Mouse (Mus musculus) forebrain, embryonic 16.5 days (tissue): ENCODE measurements at regions not wholly inside any gene's neighbourhood (a gene's known extent, or its start where the extent isn't known, plus 50 kb on each side); places are given as distances from the start of the nearest gene placed in this dataset.

Experiments
- ATAC-seq: fragments of 200-750 bp; cut with Nextera tagmentation; 2 replicates; pipeline ENCODE4 v1.8.0; 2017; ENCODE audit warnings: mild to moderate bottlenecking, moderate library complexity
- H3K27ac ChIP-seq: fragments of 300-500 bp; sonication (generic); 2 replicates; pipeline ENCODE4 v1.5.1; 2014; ENCODE audit warnings: low read length, control low read depth
- H3K27me3 ChIP-seq: fragments of 300-500 bp; sonication (generic); replicated peaks from 2 replicates; pipeline ENCODE4 v1.6.1; 2014; ENCODE audit warnings: low read length; ENCODE audit not compliant: control insufficient read depth, insufficient read depth
- H3K36me3 ChIP-seq: fragments of 300-500 bp; sonication (generic); 2 replicates; pipeline ENCODE4 v1.6.1; 2014; ENCODE audit not compliant: control insufficient read depth, insufficient read depth
- H3K4me1 ChIP-seq: fragments of 300-500 bp; sonication (generic); replicated peaks from 2 replicates; pipeline ENCODE4 v1.6.1; 2014; ENCODE audit warnings: low read length; ENCODE audit not compliant: control insufficient read depth, insufficient read depth
- H3K4me2 ChIP-seq: fragments of 300-500 bp; sonication (generic); 2 replicates; pipeline ENCODE4 v1.6.1; 2014; ENCODE audit warnings: mild to moderate bottlenecking, low read length, control low read depth
- H3K4me3 ChIP-seq: fragments of 300-500 bp; sonication (generic); replicated peaks from 2 replicates; pipeline ENCODE4 v1.5.1; 2014; ENCODE audit warnings: mild to moderate bottlenecking, low read length, control low read depth
- H3K9ac ChIP-seq: fragments of 300-500 bp; sonication (generic); replicated peaks from 2 replicates; pipeline ENCODE4 v1.6.1; 2014; ENCODE audit warnings: low read depth, low read length, control low read depth
- H3K9me3 ChIP-seq: fragments of 300-500 bp; sonication (generic); 2 replicates; pipeline ENCODE4 v1.6.1; 2016; ENCODE audit warnings: low read length; ENCODE audit not compliant: control insufficient read depth
- WGBS: fragments of 180-500 bp; shearing (Covaris S2); extraction: QIAGEN DNeasy Blood & Tissue Kit; methylation state at CpG from one replicate; pipeline ENCODE4 v1.1.7; 2014; 5-methylcytosine and 5-hydroxymethylcytosine counted together

DNA sequence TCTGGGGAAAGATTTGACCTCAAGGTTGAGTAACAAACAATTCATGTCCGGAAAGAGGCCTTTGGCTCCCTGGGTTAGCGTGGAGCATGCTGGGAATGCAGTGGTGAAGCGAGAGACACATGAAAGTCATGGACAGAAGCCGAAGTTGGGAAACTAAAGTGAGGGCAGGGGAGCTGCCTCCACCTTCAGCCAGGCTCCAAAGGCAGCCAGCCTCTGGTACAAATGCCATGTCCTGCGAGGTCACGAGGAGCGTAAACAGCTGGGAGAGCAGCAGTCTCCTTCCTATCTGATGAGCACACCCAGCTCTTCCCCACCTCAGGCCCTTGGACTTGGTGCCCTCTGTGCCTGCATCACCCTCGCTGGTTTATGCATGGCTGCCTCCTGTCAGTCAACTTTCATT is 103.2 kb downstream of the Gm826 start:
- H3K27ac ChIP-seq, result no peak overlapping the region
- WGBS, result 76% methylated on average over 8 of the region's 8 CpGs

DNA sequence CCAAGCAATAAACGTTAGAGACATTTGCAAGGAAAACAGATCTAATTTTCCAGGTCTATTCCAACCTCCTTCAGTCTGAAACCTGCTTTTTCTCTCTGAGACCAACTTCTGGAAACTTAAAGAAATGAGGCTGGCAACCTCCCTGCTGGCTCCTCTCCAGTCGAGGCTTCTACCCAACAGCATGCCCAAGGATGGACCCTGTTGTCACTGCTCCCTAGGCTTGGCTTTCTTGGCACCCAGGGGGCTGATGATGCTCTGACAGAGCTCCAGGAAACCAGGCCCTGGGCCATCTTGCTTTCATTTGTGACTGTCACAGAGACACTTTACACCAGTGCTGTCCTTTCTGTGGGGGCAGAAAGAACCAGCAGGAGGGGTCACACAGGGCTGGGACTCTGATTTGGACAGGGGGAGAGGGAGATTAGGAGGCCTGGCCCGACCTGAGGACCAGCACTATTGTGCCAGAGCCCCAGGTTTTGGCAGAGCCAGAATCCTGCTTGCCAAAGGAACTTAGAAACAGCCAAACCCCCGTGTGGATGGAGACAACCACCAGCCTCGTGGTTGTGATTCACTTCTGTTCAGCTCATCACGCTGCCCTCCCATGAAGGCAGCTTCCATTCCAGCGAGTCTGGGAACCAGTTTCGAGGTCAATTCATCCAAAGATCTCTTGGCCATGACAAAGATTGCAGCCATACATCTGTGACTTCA is 105.5 kb downstream of the Gm826 start:
- Histone ChIP-seq H3K27me3 (no peaks in the 10 kb centered on the region), H3K9me3 (no peaks in the 10 kb centered on the region), H3K9ac (no peak overlapping the region), H3K4me1 (no peaks in the 10 kb centered on the region), H3K27ac (no peak overlapping the region), H3K36me3 (no peaks in the 10 kb centered on the region), H3K4me3 (no peak overlapping the region), H3K4me2 (no peak overlapping the region)
- no peak for ATAC-seq
- WGBS, result 64% methylated on average over 8 of the region's 8 CpGs

More for the DNA sequence above, 103.2 kb downstream of the Gm826 start:
- ATAC-seq, result no peak
- H3K4me2 ChIP-seq, result no peak overlapping the region
- no peaks in the 10 kb centered on the region for H3K36me3 ChIP-seq
- H3K4me1 ChIP-seq, result no peaks in the 10 kb centered on the region
- H3K9ac ChIP-seq, result no peak overlapping the region
- no peak overlapping the region for H3K4me3 ChIP-seq
- no peaks in the 10 kb centered on the region for H3K9me3 ChIP-seq
- H3K27me3 ChIP-seq, result no peaks in the 10 kb centered on the region

DNA sequence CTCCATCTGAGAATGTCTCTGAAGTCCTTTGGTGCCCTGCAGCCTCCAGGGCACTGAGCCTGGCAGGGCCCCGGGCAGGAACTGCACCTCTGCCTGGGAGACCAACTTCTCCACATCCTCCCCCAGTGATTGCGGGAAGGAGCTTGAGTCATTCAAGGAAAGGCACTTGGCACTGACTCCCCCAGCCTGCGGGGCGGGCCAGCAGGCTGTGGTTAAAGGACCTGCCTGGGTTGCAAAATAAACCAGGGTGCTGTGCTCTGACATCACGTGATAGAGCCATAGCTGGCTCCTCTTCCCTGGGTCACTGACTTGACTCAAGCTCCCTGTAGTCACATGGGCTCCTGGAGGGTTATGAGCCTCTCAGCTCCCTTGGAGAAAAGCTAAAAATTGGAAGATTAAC is 108.5 kb downstream of the Gm826 start:
- Histone ChIP-seq H3K4me2 (no peak overlapping the region), H3K4me3 (no peak overlapping the region), H3K9me3 (no peaks in the 10 kb centered on the region), H3K27ac (no peak overlapping the region), H3K9ac (no peak overlapping the region), H3K36me3 (no peaks in the 10 kb centered on the region), H3K4me1 (no peaks in the 10 kb centered on the region), H3K27me3 (no peaks in the 10 kb centered on the region)
- no peak for ATAC-seq
- WGBS, result 75% methylated on average over 5 of the region's 5 CpGs

DNA sequence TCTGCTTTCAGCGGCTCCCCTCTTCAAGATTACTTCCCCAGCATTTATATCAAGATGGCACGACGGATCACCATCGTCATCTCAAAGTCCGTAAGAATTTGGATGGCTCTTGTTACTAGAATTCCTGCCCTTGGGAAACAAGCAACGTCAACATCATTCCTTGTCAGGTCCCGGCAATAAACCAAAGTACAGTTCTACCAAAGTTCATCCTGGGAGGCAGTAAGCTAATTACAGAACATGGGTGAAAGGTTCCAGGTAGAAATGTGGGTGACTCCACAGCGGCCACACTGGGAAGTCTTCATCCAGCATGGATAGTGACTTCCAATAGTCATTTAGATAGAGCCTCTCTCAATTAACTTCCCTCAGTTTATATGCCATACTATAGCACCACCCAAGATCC is 110.6 kb downstream of the Gm826 start:
- ATAC-seq, result no peak
- 94% methylated on average over 8 of the region's 8 CpGs for WGBS

DNA sequence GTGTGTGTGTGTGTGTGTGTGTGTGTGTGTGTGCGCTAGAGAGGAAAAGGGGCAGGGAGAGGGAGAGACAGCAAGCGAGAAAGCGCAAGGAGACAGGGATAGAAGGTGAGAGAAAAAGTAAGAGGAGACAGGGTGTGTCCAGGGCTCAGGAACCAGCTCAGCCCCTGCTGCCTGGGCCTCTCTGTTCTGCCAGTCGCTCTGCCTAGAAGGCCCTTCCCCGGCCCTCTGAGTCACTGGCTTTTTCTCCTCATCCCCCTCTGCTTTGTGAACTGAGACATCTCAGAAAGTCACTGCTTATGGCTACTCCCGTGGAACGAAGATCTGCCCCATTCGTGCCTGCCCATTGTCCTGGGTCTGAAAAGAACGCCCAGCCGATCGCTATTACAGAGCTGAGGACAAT is 112.2 kb downstream of the Gm826 start:
- no peak for ATAC-seq
- Histone ChIP-seq H3K36me3 (no peaks in the 10 kb centered on the region), H3K4me3 (no peak overlapping the region), H3K27me3 (no peaks in the 10 kb centered on the region), H3K4me1 (no peaks in the 10 kb centered on the region), H3K27ac (no peak overlapping the region), H3K9ac (no peak overlapping the region), H3K9me3 (no peaks in the 10 kb centered on the region), H3K4me2 (no peak overlapping the region)
- WGBS, result 30% methylated on average over 10 of the region's 11 CpGs

More for the DNA sequence above, 110.6 kb downstream of the Gm826 start:
- Histone ChIP-seq H3K4me2 (no peak overlapping the region), H3K27ac (no peak overlapping the region), H3K36me3 (no peaks in the 10 kb centered on the region), H3K4me1 (no peaks in the 10 kb centered on the region), H3K9me3 (no peaks in the 10 kb centered on the region), H3K27me3 (no peaks in the 10 kb centered on the region), H3K4me3 (no peak overlapping the region), H3K9ac (no peak overlapping the region)

DNA sequence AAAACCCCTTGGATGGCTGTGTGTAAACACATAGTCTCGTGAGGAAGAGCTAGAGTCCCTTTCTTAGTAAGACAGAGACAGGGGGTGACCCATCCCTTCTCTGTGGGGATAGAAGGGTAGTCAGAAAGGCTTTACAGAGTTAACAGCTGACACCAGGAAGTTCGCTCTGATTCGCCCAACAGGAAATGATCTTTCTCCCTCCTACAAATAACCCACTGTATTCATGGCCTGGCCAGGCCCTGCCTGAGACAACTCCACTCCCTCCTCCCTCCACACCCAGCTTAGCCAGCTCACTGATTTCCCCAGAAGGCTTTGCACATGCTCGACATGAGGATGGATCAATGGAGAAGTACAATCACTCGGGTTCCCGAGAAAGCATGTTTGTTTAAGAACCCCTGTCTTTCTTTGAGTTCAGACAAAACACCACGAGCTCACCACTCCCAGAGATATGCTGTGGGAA is 113.4 kb downstream of the Gm826 start:
- Histone ChIP-seq H3K4me3 (no peak overlapping the region), H3K9ac (no peak overlapping the region), H3K27me3 (no peaks in the 10 kb centered on the region), H3K4me1 (no peaks in the 10 kb centered on the region), H3K27ac (no peak overlapping the region), H3K36me3 (no peaks in the 10 kb centered on the region), H3K9me3 (no peaks in the 10 kb centered on the region), H3K4me2 (no peak overlapping the region)
- no peak for ATAC-seq
- WGBS, result 35% methylated on average over 7 of the region's 7 CpGs

DNA sequence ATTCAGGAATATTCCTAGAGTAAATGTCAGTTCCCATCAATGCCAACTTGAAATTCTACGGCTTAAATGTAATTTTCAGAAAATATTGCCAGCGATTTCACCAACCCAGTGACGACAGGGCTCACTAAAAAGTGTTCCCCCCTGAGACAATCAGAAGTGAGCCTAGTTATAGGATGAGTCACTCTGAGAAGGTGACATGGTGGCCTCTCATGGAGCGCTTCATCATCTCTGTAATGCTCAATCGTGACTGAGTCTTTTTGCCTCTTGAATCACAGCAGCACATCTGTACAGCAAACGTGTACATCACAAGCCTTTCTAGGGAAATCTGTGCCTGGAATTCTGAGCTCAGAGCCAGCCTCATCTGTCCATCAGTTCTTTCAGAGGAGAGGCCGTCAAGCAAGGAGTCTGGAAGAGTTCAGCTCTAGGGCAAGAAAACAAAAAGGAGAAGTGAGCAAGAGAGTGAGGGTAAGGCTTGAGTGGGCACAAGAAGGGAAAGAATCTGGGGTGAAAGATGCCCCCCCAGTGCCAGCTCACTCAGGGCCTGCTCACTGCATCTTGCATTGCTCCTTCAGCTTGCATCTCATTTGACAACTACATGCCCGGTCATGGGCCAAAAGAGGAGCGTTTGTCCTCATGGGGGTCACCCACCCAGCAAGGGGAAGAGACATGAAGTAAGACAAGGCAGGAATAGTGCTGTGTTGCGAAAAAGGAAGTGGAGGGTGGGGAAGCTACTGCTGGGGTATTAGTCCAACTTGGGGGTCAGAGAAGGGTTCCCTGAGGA is 119.7 kb downstream of the Gm826 start:
- H3K9me3 ChIP-seq, result no peaks in the 10 kb centered on the region
- no peaks in the 10 kb centered on the region for H3K4me1 ChIP-seq
- H3K36me3 ChIP-seq, result no peaks in the 10 kb centered on the region
- H3K4me2 ChIP-seq, result no peak overlapping the region
- no peak overlapping the region for H3K4me3 ChIP-seq
- no peak overlapping the region for H3K9ac ChIP-seq
- H3K27me3 ChIP-seq, result no peaks in the 10 kb centered on the region
- no peak overlapping the region for H3K27ac ChIP-seq
- no peak for ATAC-seq
- WGBS, result 90% methylated on average over 10 of the region's 10 CpGs

DNA sequence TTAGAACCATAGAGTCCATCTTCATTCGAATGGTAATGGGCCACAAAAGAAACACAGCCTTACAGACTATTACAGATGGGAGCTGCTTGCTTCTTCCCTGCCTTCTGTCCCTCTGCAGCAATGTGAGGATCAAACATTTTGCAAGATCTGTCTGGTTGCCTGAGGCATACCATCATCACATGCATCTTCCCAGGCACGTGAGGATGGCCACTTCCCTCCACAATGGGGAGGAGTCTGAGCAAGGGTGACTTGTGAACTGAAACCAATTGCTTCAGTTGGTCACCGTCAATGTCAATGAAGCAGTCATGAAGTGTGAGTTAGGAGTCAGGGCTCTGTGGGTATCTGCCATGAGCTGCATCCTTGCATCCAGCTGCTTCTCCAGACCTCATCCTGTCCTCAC is 123.5 kb downstream of the Gm826 start:
- Histone ChIP-seq H3K27ac (no peak overlapping the region), H3K9me3 (no peaks in the 10 kb centered on the region), H3K36me3 (no peaks in the 10 kb centered on the region), H3K4me2 (no peak overlapping the region), H3K9ac (no peak overlapping the region), H3K27me3 (no peaks in the 10 kb centered on the region), H3K4me3 (no peak overlapping the region), H3K4me1 (no peaks in the 10 kb centered on the region)
- WGBS, result 77% methylated on average over 3 of the region's 3 CpGs
- ATAC-seq, result no peak

DNA sequence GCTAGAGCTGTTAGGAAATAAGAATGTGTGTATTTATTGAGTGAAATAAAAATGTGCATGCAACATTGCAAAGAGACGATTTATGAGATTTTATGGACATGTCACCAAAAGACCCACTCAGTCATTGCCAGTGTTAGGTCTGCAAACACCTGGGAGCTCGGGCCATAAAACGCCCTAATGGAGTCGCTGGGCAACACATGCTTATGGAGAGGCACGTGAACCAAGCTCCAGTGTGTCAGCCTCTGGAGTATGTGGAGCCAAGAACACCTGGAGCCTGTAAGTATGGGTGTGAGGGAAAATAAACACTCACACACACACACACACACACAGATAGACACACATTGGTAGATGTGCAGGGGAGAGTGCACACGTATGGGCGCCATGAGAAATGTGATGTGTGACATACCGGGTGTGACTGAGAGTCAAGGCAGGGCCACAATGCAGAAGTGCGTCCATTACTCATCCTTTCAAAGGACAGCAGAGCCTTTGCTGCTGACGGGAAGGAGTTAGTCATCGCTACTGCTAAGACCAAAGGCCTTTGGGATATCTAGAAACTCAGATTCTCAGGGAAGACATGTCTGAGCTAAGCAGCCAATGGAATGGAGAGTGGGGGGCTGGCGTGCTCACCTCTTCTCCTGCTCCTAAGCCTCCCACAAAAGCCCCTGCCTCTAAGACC is 124.2 kb downstream of the Gm826 start:
- Histone ChIP-seq H3K36me3 (no peaks in the 10 kb centered on the region), H3K9me3 (no peaks in the 10 kb centered on the region), H3K4me2 (no peak overlapping the region), H3K27ac (no peak overlapping the region), H3K4me3 (no peak overlapping the region), H3K9ac (no peak overlapping the region), H3K4me1 (no peaks in the 10 kb centered on the region), H3K27me3 (no peaks in the 10 kb centered on the region)
- WGBS, result 94% methylated on average over 12 of the region's 12 CpGs
- no peak for ATAC-seq
